Mouse (Mus musculus) liver, embryonic 15.5 days (tissue): ENCODE data around the gene Mcmbp. TPM values are rescaled to one million over a fixed set of nuclear protein-coding genes. Genes with fewer than 3 reads are reported as not detected.

Experiments
- ATAC-seq: fragments of 200-750 bp; cut with Nextera tagmentation; 2 replicates; pipeline ENCODE4 v1.8.0; 2017; ENCODE audit warnings: moderate number of reproducible peaks, mild to moderate bottlenecking, moderate library complexity; ENCODE audit not compliant: insufficient read depth
- H3K27ac ChIP-seq: fragments of 300-500 bp; sonication (generic); replicated peaks from 2 replicates; pipeline ENCODE4 v1.5.1; 2015; ENCODE audit warnings: mild to moderate bottlenecking, inconsistent platforms
- H3K27me3 ChIP-seq: fragments of 300-500 bp; sonication (generic); 2 replicates; pipeline ENCODE4 v1.6.1; 2015; ENCODE audit warnings: mild to moderate bottlenecking, inconsistent platforms
- H3K36me3 ChIP-seq: fragments of 300-500 bp; sonication (generic); replicated peaks from 2 replicates; pipeline ENCODE4 v1.6.1; 2015; ENCODE audit warnings: moderate library complexity, mild to moderate bottlenecking, inconsistent platforms
- H3K4me1 ChIP-seq: fragments of 300-500 bp; sonication (generic); replicated peaks from 2 replicates; pipeline ENCODE4 v1.6.1; 2015; ENCODE audit warnings: inconsistent platforms
- H3K4me2 ChIP-seq: fragments of 300-500 bp; sonication (generic); 2 replicates; pipeline ENCODE4 v1.6.1; 2015; ENCODE audit warnings: moderate library complexity, mild to moderate bottlenecking, inconsistent platforms
- H3K4me3 ChIP-seq: fragments of 300-500 bp; sonication (generic); replicated peaks from 2 replicates; pipeline ENCODE4 v1.5.1; 2015; ENCODE audit warnings: mild to moderate bottlenecking, inconsistent platforms
- H3K9ac ChIP-seq: fragments of 300-500 bp; sonication (generic); 2 replicates; pipeline ENCODE4 v1.6.1; 2015; ENCODE audit warnings: moderate library complexity, mild to moderate bottlenecking, inconsistent platforms
- H3K9me3 ChIP-seq: fragments of 300-500 bp; sonication (generic); replicated peaks from 2 replicates; pipeline ENCODE4 v1.6.1; 2016; ENCODE audit warnings: inconsistent platforms
- WGBS: fragments of 180-500 bp; shearing (Covaris S2); methylation state at CpG from one replicate; pipeline ENCODE4 v1.1.7; 2015; ENCODE audit warnings: mixed read lengths; ENCODE audit not compliant: insufficient replicate concordance; 5-methylcytosine and 5-hydroxymethylcytosine counted together
- polyA plus RNA-seq: library from polyadenylated mRNA; unstranded; fragments of >200 nt; fragmentation: Nextera tagmentation; extraction: Ambion mirVana; gene quantifications from 2 replicates; pipeline ENCODE4 v1.2.1, GENCODE M21; 2015

The Mcmbp gene
- polyA plus RNA-seq, 1 experiment from 2014 or later = 19.0 TPM

DNA sequence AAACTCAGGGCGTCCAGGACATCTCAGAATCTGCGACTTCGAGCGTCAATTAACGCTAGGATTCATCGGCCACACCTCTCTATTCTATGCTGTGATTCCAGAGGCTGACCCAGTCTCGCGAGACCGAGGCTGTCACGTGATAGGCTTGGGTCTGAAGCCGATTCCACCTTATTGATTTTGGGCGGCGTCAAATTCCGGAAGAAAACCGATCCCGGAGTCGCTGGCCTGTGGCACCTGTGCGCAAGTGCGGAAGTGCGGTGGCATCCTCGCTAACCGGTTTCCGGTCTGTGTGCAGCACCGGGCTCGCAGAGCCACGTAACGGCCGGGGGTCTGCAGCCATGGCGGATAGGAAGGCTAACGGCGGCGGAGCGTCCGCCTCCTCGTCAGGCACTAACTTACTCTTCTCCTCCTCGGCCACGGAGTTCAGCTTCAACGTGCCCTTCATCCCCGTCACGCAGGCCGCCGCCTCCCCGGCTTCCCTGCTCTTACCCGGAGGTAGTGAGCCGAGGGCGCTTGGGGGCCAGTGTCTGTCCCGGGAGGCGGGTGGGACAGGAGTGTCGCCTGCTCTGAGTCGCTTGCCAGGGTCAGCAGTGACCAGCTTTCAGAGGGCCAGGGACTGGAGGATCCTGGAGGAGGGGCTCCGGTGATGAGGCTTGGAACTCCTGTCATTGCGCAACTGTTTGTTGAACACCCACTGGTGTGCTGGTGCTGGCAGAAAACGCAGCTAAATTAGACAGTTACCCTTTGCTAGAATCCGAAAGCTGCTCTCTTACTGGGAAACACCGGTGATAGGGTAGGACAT is 4.6 kb upstream of the Mcmbp start, which contains the start of gene Sec23ip:
Sec23ip (plus strand) TSS at position 260 of the 802 bp plus-strand sequence.
- under 1% methylated on average over 55 of the region's 55 CpGs for WGBS
- Histone ChIP-seq H3K9ac (peak within 1 kb of the TSS; percentile 85), H3K27ac (peak within 1 kb of the TSS; percentile 83), H3K9me3 (no peaks in the 10 kb centered on the region), H3K4me2 (peak within 1 kb of the TSS; percentile 73), H3K36me3 (peaks cover 1% of the 10 kb centered on the region), H3K27me3 (peaks cover 12% of the 10 kb centered on the region), H3K4me1 (peaks cover 59% of the 10 kb centered on the region), H3K4me3 (peak within 1 kb of the TSS; percentile 84)
- ATAC-seq = peak; percentile 76

DNA sequence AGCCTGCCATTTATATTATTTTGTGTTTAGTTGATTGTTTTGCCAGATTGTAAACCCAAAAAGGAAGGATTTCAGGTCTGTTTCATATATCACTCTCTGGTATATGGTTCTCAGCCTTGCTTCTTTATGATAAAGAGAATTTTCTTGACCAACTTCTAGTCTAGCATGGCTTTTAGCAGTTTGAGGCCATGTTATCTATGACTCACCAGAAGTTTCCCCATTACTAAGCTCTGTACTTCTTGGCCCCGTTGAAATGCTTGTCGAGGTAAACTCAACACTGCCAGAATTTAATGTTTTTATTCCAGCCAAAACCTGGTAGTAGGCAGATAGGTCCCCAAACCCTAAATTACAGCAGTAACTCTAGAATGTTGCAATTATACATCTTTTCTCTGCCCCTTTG is 3.6 kb upstream of the Mcmbp start:
- H3K4me2 ChIP-seq = peak overlapping the region; percentile 73
- H3K4me1 ChIP-seq = peaks cover 60% of the 10 kb centered on the region
- no peak overlapping the region for H3K27ac ChIP-seq
- no peaks in the 10 kb centered on the region for H3K36me3 ChIP-seq
- H3K4me3 ChIP-seq = no peak overlapping the region
- no peaks in the 10 kb centered on the region for H3K9me3 ChIP-seq
- ATAC-seq = no peak
- 20% methylated on average over 2 of the region's 2 CpGs for WGBS
- no peak overlapping the region for H3K9ac ChIP-seq
- peaks cover 12% of the 10 kb centered on the region for H3K27me3 ChIP-seq

GRCm38 (mm10) chr7:128739462-128740277 is 625 bp downstream of the Mcmbp start:
- WGBS = under 1% methylated on average over 69 of the region's 80 CpGs
- ATAC-seq = peak; percentile 47
- Histone ChIP-seq H3K4me1 (peaks cover 52% of the 10 kb centered on the region), H3K36me3 (peaks cover under 1% of the 10 kb centered on the region; the same call in 1 of the 2 replicates), H3K4me2 (peak overlapping the region; percentile 97), H3K9me3 (no peaks in the 10 kb centered on the region), H3K4me3 (peak overlapping the region; percentile 93), H3K27ac (peak overlapping the region; percentile 79), H3K9ac (peak overlapping the region; percentile 91), H3K27me3 (peaks cover 12% of the 10 kb centered on the region)

GRCm38 (mm10) chr7:128739116-128739461 is 1.2 kb downstream of the Mcmbp start:
- WGBS = 3% methylated on average over 15 of the region's 15 CpGs
- peak overlapping the region; percentile 91 for H3K9ac ChIP-seq
- peak overlapping the region; percentile 93 for H3K4me3 ChIP-seq
- H3K27me3 ChIP-seq = peaks cover 12% of the 10 kb centered on the region
- H3K4me1 ChIP-seq = peaks cover 47% of the 10 kb centered on the region
- H3K27ac ChIP-seq = 0 out of 2 replicates have a peak overlapping the region, but pooled peaks have one; percentile 4
- peaks cover 4% of the 10 kb centered on the region for H3K36me3 ChIP-seq
- H3K9me3 ChIP-seq = no peaks in the 10 kb centered on the region
- peak overlapping the region; percentile 97 for H3K4me2 ChIP-seq
- ATAC-seq = no peak

GRCm38 (mm10) chr7:128738041-128738440 is 2.3 kb downstream of the Mcmbp start:
- Histone ChIP-seq H3K27me3 (peaks cover 12% of the 10 kb centered on the region), H3K36me3 (peaks cover 4% of the 10 kb centered on the region), H3K4me3 (peak overlapping the region; percentile 93), H3K27ac (peak overlapping the region; percentile 41; the same call in 1 of the 2 replicates), H3K9me3 (no peaks in the 10 kb centered on the region), H3K4me1 (peaks cover 48% of the 10 kb centered on the region), H3K9ac (no peak overlapping the region), H3K4me2 (peak overlapping the region; percentile 97)
- 33% methylated on average over 5 of the region's 5 CpGs for WGBS
- no peak for ATAC-seq

GRCm38 (mm10) chr7:128731585-128731984 is 8.7 kb downstream of the Mcmbp start:
- ATAC-seq = no peak
- H3K27ac ChIP-seq = no peak overlapping the region

GRCm38 (mm10) chr7:128728738-128729137 is 11.6 kb downstream of the Mcmbp start:
- Histone ChIP-seq H3K9me3 (no peaks in the 10 kb centered on the region), H3K27me3 (no peaks in the 10 kb centered on the region), H3K27ac (no peak overlapping the region), H3K4me2 (no peak overlapping the region), H3K4me1 (peaks cover 42% of the 10 kb centered on the region), H3K9ac (no peak overlapping the region), H3K4me3 (no peak overlapping the region), H3K36me3 (peaks cover 4% of the 10 kb centered on the region)
- ATAC-seq = no peak
- 44% methylated on average over 10 of the region's 10 CpGs for WGBS

More at GRCm38 (mm10) chr7:128731585-128731984, 8.7 kb downstream of the Mcmbp start:
- WGBS = 54% methylated on average over 2 of the region's 2 CpGs
- Histone ChIP-seq H3K4me1 (peaks cover 40% of the 10 kb centered on the region), H3K4me2 (no peak overlapping the region), H3K9ac (no peak overlapping the region), H3K9me3 (no peaks in the 10 kb centered on the region), H3K27me3 (no peaks in the 10 kb centered on the region), H3K4me3 (no peak overlapping the region), H3K36me3 (peaks cover 4% of the 10 kb centered on the region)

DNA sequence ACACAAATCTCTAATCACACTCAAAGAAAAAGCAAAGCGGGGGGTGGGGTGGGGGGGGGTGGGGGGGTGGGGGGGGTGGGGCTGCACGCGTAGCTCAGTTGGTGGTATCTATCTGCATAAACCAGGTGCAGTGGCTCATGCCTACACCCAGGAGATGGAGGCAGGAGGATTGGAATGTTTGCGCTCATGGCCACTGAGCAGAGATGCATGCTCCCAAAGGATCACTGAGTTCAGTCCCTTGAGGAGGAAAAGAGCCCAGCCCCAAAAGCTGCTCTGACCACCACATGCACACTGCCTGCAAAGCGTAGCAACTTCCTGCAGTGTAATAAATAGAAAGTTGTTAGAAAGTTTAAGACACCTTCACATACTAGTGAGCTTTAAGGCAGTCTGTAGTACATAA is 12.6 kb downstream of the Mcmbp start:
- no peak overlapping the region for H3K27ac ChIP-seq
- WGBS = 46% methylated on average over 5 of the region's 5 CpGs
- H3K27me3 ChIP-seq = no peaks in the 10 kb centered on the region
- peaks cover 10% of the 10 kb centered on the region for H3K36me3 ChIP-seq
- H3K4me2 ChIP-seq = no peak overlapping the region
- peaks cover 40% of the 10 kb centered on the region for H3K4me1 ChIP-seq
- H3K9ac ChIP-seq = no peak overlapping the region
- H3K4me3 ChIP-seq = no peak overlapping the region
- H3K9me3 ChIP-seq = no peaks in the 10 kb centered on the region
- ATAC-seq = no peak

DNA sequence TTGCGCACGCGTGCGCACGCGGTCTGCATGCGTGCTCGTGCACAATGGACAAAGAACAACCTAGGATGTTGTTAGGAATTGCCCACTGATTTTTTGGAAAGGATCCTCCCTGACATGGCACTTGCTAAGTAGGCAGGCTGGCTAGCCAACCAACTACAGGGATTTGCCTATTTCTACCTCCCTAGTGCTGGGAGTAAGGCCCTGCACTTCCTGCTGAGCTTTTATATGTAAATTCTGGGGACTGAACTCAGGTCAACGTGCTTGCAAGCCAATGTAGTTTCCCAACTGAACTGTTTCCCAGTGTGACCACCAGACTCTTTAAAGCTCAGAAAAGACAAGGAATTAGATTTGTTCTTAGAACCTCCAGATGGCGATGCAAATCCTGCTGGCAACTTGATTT is 13.3 kb downstream of the Mcmbp start:
- Histone ChIP-seq H3K27me3 (no peaks in the 10 kb centered on the region), H3K4me2 (no peak overlapping the region), H3K36me3 (peaks cover 16% of the 10 kb centered on the region), H3K4me1 (peaks cover 36% of the 10 kb centered on the region), H3K9ac (no peak overlapping the region), H3K27ac (no peak overlapping the region), H3K9me3 (no peaks in the 10 kb centered on the region), H3K4me3 (no peak overlapping the region)
- no peak for ATAC-seq
- 86% methylated on average over 10 of the region's 10 CpGs for WGBS

DNA sequence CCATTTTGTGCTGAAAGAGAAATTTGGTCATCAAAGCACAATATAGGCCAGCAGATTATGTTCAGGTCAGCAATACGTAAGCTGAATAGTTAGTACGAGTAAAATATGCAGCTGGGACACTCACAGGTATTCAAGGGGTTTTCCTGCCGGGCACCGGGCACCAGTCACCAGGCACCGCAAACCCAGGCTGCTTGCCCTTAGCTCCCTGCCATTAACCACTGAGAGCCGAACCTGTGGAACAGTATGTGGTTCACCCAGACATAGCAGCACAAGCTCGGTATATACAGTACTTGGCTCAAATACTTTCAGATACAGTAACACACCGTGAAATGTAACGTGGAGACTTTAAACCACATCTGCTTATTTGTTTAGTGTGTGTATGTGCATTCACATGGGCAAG is 15.1 kb downstream of the Mcmbp start:
- ATAC-seq = no peak
- H3K4me2 ChIP-seq = no peak overlapping the region
- 77% methylated on average over 9 of the region's 9 CpGs for WGBS

DNA sequence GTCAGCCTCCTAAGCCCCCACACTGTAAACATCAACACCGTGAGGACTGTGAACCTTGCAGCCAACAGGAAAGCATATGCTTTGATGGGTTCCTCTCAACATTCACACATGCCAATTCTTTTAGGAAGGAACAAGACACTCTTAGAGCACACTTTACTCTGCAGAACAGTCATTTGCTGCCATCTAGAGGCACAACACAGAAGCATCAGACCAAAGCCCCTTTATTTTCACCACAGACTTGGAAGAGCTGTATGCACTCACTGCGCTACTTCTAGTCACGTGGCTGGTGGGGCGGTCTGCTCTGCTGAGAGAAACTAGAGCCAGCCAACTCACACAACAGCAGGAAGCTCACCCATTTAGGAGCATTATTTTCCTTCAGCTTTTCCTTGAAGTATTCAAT is 15.5 kb downstream of the Mcmbp start:
- Histone ChIP-seq H3K36me3 (peaks cover 33% of the 10 kb centered on the region), H3K4me1 (peaks cover 25% of the 10 kb centered on the region), H3K9ac (no peak overlapping the region), H3K4me2 (no peak overlapping the region), H3K4me3 (no peak overlapping the region), H3K27ac (no peak overlapping the region), H3K9me3 (no peaks in the 10 kb centered on the region), H3K27me3 (no peaks in the 10 kb centered on the region)
- peak; percentile 62 for ATAC-seq
- WGBS = 26% methylated on average over 4 of the region's 4 CpGs

More for the DNA sequence above, 15.1 kb downstream of the Mcmbp start:
- Histone ChIP-seq H3K9me3 (no peaks in the 10 kb centered on the region), H3K36me3 (peaks cover 30% of the 10 kb centered on the region), H3K4me1 (peaks cover 25% of the 10 kb centered on the region), H3K9ac (no peak overlapping the region), H3K27me3 (no peaks in the 10 kb centered on the region), H3K4me3 (no peak overlapping the region), H3K27ac (no peak overlapping the region)
